Mouse (Mus musculus): ENCODE results near the gene Dip2a. TPM values are rescaled to one million over a fixed set of nuclear protein-coding genes. Genes with fewer than 3 reads are reported as not detected.
A peak's percentile ranks its signal among the peaks of the same experiment; 100 is the strongest.

Dip2a gene
- total RNA-seq, 1 experiment: 9.0 TPM

GRCm38 (mm10) chr10:76328574-76328973 lies 16.5 kb downstream of the Dip2a start:
- H3K36me3 ChIP-seq (ENCODE audit: control insufficient read depth, insufficient read depth, low read length, poor library complexity, severe bottlenecking): no peaks in the 10 kb centered on the region
- no peak overlapping the region for H3K9ac ChIP-seq (ENCODE audit: insufficient read depth, low read depth, low read length, poor library complexity, severe bottlenecking)
- H3K4me3 ChIP-seq (ENCODE audit: insufficient read depth in 1 of 2, low read depth in 1 of 2, low read length in 2 of 2, poor library complexity in 1 of 2, severe bottlenecking in 1 of 2): no peak overlapping the region
- H3K4me1 ChIP-seq (ENCODE audit: control insufficient read depth in 2 of 2, insufficient read depth in 2 of 2, low read length in 2 of 2, poor library complexity in 1 of 2): no peaks in the 10 kb centered on the region
- in situ Hi-C loops (cut with MboI; ENCODE audit: low sequenced_read_pairs in 2 of 2, unreplicated experiment in 2 of 2): no loop called here
- H3K9me3 ChIP-seq (ENCODE audit: control insufficient read depth, insufficient read depth, low read depth, low read length): no peaks in the 10 kb centered on the region
- TF ChIP-seq ZNF384 (IDR thresholded peaks at IDR 0.05; ENCODE audit: low read depth, low read length) (no peak), ZC3H11A (IDR thresholded peaks at IDR 0.05; ENCODE audit: borderline replicate concordance, low read depth, low read length) (no peak), CHD2 (IDR thresholded peaks at IDR 0.05; ENCODE audit: low read depth, low read length) (no peak), HCFC1 (IDR thresholded peaks at IDR 0.05; ENCODE audit: borderline replicate concordance, insufficient read depth, low read length) (no peak), MAFK (IDR thresholded peaks at IDR 0.05; ENCODE audit: insufficient read depth, low read depth, low read length) (no peak)
- no peak overlapping the region for H3K27ac ChIP-seq (ENCODE audit: insufficient read depth, low read depth, low read length, poor library complexity, severe bottlenecking)
- no peak for DNase-seq (ENCODE audit: low read depth, low spot score)

DNA sequence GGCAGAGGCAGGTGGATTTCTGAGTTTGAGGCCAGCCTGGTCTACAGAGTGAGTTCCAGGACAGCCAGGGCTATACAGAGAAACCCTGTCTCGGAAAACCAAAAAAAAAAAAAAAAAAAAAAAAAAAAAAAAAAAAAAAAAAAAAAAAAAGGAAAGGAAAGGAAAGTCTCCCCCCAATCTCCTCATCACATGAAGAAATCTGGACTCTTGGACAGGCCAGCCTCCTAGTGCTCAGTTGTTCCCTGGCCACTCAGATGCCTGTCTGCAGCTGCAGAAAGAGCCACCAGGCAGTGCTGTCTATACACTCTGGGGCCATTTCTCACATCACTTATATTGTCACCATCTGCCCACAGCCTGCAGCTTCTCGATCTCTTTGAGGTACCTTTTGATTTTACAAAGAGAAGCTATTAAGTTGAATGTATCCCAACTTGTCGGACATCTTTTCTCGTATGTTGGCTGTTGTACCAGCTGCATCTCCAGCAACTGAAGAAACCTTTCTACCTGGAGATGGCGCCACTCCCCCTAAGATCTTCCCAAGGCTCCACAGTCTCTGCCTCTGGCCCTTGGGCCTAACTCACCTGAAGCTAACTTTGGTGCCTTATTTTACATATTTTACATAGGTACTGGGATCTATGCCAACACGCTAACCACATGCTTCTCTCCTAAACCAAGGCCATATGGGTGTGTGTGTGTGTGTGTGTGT lies 18.6 kb downstream of the Dip2a start:
- H3K4me1 ChIP-seq (ENCODE audit: control insufficient read depth in 2 of 2, insufficient read depth in 2 of 2, low read length in 2 of 2, poor library complexity in 1 of 2): no peaks in the 10 kb centered on the region
- no peaks in the 10 kb centered on the region for H3K36me3 ChIP-seq (ENCODE audit: control insufficient read depth, insufficient read depth, low read length, poor library complexity, severe bottlenecking)
- DNase-seq (ENCODE audit: low read depth, low spot score): peak; percentile 30
- no peak overlapping the region for H3K9ac ChIP-seq (ENCODE audit: insufficient read depth, low read depth, low read length, poor library complexity, severe bottlenecking)
- H3K9me3 ChIP-seq (ENCODE audit: control insufficient read depth, insufficient read depth, low read depth, low read length): no peaks in the 10 kb centered on the region
- TF ChIP-seq ZNF384 (IDR thresholded peaks at IDR 0.05; ENCODE audit: low read depth, low read length): peak; percentile 94
- no peak for TF ChIP-seq MAFK (IDR thresholded peaks at IDR 0.05; ENCODE audit: insufficient read depth, low read depth, low read length)
- TF ChIP-seq HCFC1 (IDR thresholded peaks at IDR 0.05; ENCODE audit: borderline replicate concordance, insufficient read depth, low read length): no peak
- no peak for TF ChIP-seq CHD2 (IDR thresholded peaks at IDR 0.05; ENCODE audit: low read depth, low read length)
- no peak for TF ChIP-seq ZC3H11A (IDR thresholded peaks at IDR 0.05; ENCODE audit: borderline replicate concordance, low read depth, low read length)
- in situ Hi-C loops (cut with MboI; ENCODE audit: low sequenced_read_pairs in 2 of 2, unreplicated experiment in 2 of 2): no loop called here
- H3K4me3 ChIP-seq (ENCODE audit: insufficient read depth in 1 of 2, low read depth in 1 of 2, low read length in 2 of 2, poor library complexity in 1 of 2, severe bottlenecking in 1 of 2): no peak overlapping the region
- no peak overlapping the region for H3K27ac ChIP-seq (ENCODE audit: insufficient read depth, low read depth, low read length, poor library complexity, severe bottlenecking)

GRCm38 (mm10) chr10:76317623-76318022 lies 27.5 kb downstream of the Dip2a start:
- H3K4me3 ChIP-seq (ENCODE audit: insufficient read depth in 1 of 2, low read depth in 1 of 2, low read length in 2 of 2, poor library complexity in 1 of 2, severe bottlenecking in 1 of 2): no peak overlapping the region
- no peaks in the 10 kb centered on the region for H3K4me1 ChIP-seq (ENCODE audit: control insufficient read depth in 2 of 2, insufficient read depth in 2 of 2, low read length in 2 of 2, poor library complexity in 1 of 2)
- TF ChIP-seq CHD2 (IDR thresholded peaks at IDR 0.05; ENCODE audit: low read depth, low read length) (no peak), ZC3H11A (IDR thresholded peaks at IDR 0.05; ENCODE audit: borderline replicate concordance, low read depth, low read length) (no peak), HCFC1 (IDR thresholded peaks at IDR 0.05; ENCODE audit: borderline replicate concordance, insufficient read depth, low read length) (no peak), MAFK (IDR thresholded peaks at IDR 0.05; ENCODE audit: insufficient read depth, low read depth, low read length) (no peak), ZNF384 (IDR thresholded peaks at IDR 0.05; ENCODE audit: low read depth, low read length) (no peak)
- no peaks in the 10 kb centered on the region for H3K9me3 ChIP-seq (ENCODE audit: control insufficient read depth, insufficient read depth, low read depth, low read length)
- H3K27ac ChIP-seq (ENCODE audit: insufficient read depth, low read depth, low read length, poor library complexity, severe bottlenecking): no peak overlapping the region
- no peak overlapping the region for H3K9ac ChIP-seq (ENCODE audit: insufficient read depth, low read depth, low read length, poor library complexity, severe bottlenecking)
- in situ Hi-C loops (cut with MboI; ENCODE audit: low sequenced_read_pairs in 2 of 2, unreplicated experiment in 2 of 2): no loop called here
- peaks cover 6% of the 10 kb centered on the region; the same call in 1 of the 2 replicates for H3K36me3 ChIP-seq (ENCODE audit: control insufficient read depth, insufficient read depth, low read length, poor library complexity, severe bottlenecking)
- no peak for DNase-seq (ENCODE audit: low read depth, low spot score)

- Histone ChIP-seq H3K4me3 (ENCODE audit: insufficient read depth in 1 of 2, low read depth in 1 of 2, low read length in 2 of 2, poor library complexity in 1 of 2, severe bottlenecking in 1 of 2) (no peak overlapping the region), H3K27ac (ENCODE audit: insufficient read depth, low read depth, low read length, poor library complexity, severe bottlenecking) (no peak overlapping the region), H3K4me1 (ENCODE audit: control insufficient read depth in 2 of 2, insufficient read depth in 2 of 2, low read length in 2 of 2, poor library complexity in 1 of 2) (no peaks in the 10 kb centered on the region), H3K9ac (ENCODE audit: insufficient read depth, low read depth, low read length, poor library complexity, severe bottlenecking) (no peak overlapping the region), H3K9me3 (ENCODE audit: control insufficient read depth, insufficient read depth, low read depth, low read length) (no peaks in the 10 kb centered on the region), H3K36me3 (ENCODE audit: control insufficient read depth, insufficient read depth, low read length, poor library complexity, severe bottlenecking) (peaks cover 6% of the 10 kb centered on the region; the same call in 1 of the 2 replicates)
- TF ChIP-seq CHD2 (IDR thresholded peaks at IDR 0.05; ENCODE audit: low read depth, low read length): no peak
- TF ChIP-seq ZC3H11A (IDR thresholded peaks at IDR 0.05; ENCODE audit: borderline replicate concordance, low read depth, low read length): no peak
- no peak for TF ChIP-seq HCFC1 (IDR thresholded peaks at IDR 0.05; ENCODE audit: borderline replicate concordance, insufficient read depth, low read length)
- no peak for TF ChIP-seq ZNF384 (IDR thresholded peaks at IDR 0.05; ENCODE audit: low read depth, low read length)
- no peak for TF ChIP-seq MAFK (IDR thresholded peaks at IDR 0.05; ENCODE audit: insufficient read depth, low read depth, low read length)
- in situ Hi-C loops (cut with MboI; ENCODE audit: low sequenced_read_pairs in 2 of 2, unreplicated experiment in 2 of 2): no loop called here
- DNase-seq (ENCODE audit: low read depth, low spot score): no peak
These were observed 28.9 kb downstream of the Dip2a start for GRCm38 (mm10) chr10:76316194-76316593.

Measured in ES-E14 (cell line).